Comparison of ENCODE assay signal across 19 mouse cellular contexts in the genomic region with DNA sequence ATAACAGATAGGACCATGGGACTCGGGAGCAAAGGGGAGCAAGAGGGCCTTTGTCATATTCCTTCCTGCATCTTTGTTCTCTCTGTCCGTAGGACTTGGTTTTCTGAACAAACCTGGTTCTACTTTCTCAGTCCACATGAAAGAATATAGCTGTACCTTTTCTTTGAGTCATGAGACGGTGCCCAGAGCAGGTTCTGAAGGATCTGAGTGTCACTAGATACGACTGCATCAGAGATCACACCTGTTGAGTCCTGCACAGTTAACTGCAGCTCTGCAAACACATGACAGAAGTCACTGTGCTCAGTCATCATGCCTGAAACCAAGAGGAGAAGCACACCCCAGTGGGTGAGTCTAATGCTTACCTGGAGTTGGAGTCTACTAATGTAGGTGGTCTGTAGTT. TPM values are rescaled to one million over a fixed set of nuclear protein-coding genes. Genes with fewer than 3 reads are reported as not detected.
"Had no signal": no experiment of that assay in that cellular context is flagged by ENCODE, and none has a peak within 500 bp of the region (broad histone marks: within the 10 kb centered on the region; RNA-seq: fewer than 3 reads in every experiment).

No protein-coding gene starts in this region.

- H3K36me3 ChIP-seq: midbrain, embryonic 10.5 days; midbrain, embryonic 13.5 days; neural tube, embryonic 12.5 days; neural tube, embryonic 15.5 days had no signal

- H3K27me3 ChIP-seq: midbrain, embryonic 13.5 days; neural tube, embryonic 12.5 days; neural tube, embryonic 15.5 days had no signal

- H3K9ac ChIP-seq: liver, embryonic 14.5 days; lung, embryonic 14.5 days; midbrain, embryonic 13.5 days; neural tube, embryonic 12.5 days; neural tube, embryonic 15.5 days had no signal

- H3K9me3 ChIP-seq: midbrain, embryonic 10.5 days; midbrain, embryonic 13.5 days; neural tube, embryonic 12.5 days; neural tube, embryonic 15.5 days had no signal

- H3K4me3 ChIP-seq: midbrain, embryonic 10.5 days; midbrain, embryonic 13.5 days; myocyte; neural tube, embryonic 12.5 days; neural tube, embryonic 15.5 days had no signal

- H3K27ac ChIP-seq: liver, embryonic 14.5 days; midbrain, embryonic 10.5 days; midbrain, embryonic 13.5 days; neural tube, embryonic 12.5 days; neural tube, embryonic 15.5 days had no signal

- ATAC-seq: midbrain, embryonic 13.5 days; midbrain, embryonic 16.5 days had no signal

- DNase-seq: lung, embryonic 14.5 days; lung, postnatal 10 days; lung, postnatal 4 days; retina, postnatal 1 day; right cerebral cortex, adult 18-20 months; right cerebral cortex, postnatal 25 days; right cerebral cortex, postnatal 4 days; spleen, adult 18-20 months; thymus, adult 18-20 months; thymus, postnatal 14 days; thymus, postnatal 36 days had no signal

- H3K4me2 ChIP-seq: lung, embryonic 14.5 days; midbrain, embryonic 13.5 days; neural tube, embryonic 12.5 days; neural tube, embryonic 15.5 days had no signal

- H3K4me1 ChIP-seq: midbrain, embryonic 10.5 days; midbrain, embryonic 13.5 days; neural tube, embryonic 12.5 days; neural tube, embryonic 15.5 days had no signal

RNA-seq across cellular contexts. Expression of gene Tm4sf1, which starts 0.4 kb away (rescaled TPM):
- total RNA-seq: megakaryocyte-erythroid progenitor cell, adult 5-6 weeks had no signal
